Mouse (Mus musculus): ENCODE data around the gene Apoc1. TPM values are rescaled to one million over a fixed set of nuclear protein-coding genes. Genes with fewer than 3 reads are reported as not detected.

The Apoc1 gene
- total and polyA plus RNA-seq, 2 experiments, result 5,801 to 7,765 TPM

GRCm38 (mm10) chr7:19668947-19669721 lies 23.3 kb downstream of the Apoc1 start:
- peaks cover 4% of the 10 kb centered on the region; the same call in 1 of the 2 replicates for H3K36me3 ChIP-seq (ENCODE audit: control insufficient read depth, insufficient read depth, low read length)
- peaks cover 12% of the 10 kb centered on the region for H3K4me1 ChIP-seq (ENCODE audit: control insufficient read depth, insufficient read depth, low read length)
- H3K79me2 ChIP-seq (ENCODE audit: control insufficient read depth, insufficient read depth, low read length), result peaks cover 7% of the 10 kb centered on the region
- peak overlapping the region; percentile 91 for H3K27ac ChIP-seq (replicated peaks; ENCODE audit: insufficient read depth, low read depth, low read length)
- whole genome bisulfite sequencing, result 0% methylated on average over 10 of the region's 10 CpGs
- peak overlapping the region; percentile 48 for H3K9ac ChIP-seq (ENCODE audit: low read depth, low read length)
- H3K27me3 ChIP-seq (ENCODE audit: control insufficient read depth, insufficient read depth, low read length), result no peaks in the 10 kb centered on the region
- H3K4me3 ChIP-seq (ENCODE audit: insufficient read depth, low read depth, low read length), result no peak overlapping the region
- no peak for TF ChIP-seq POLR2A (IDR thresholded peaks at IDR 0.05; ENCODE audit: extremely low read depth, insufficient read depth, low read length)
- TF ChIP-seq CTCF (IDR thresholded peaks at IDR 0.05; ENCODE audit: low read depth, low read length), result peak; percentile 73
- DNase-seq (ENCODE audit: extremely low read depth, low read depth, low spot score), result peak; percentile 95

GRCm38 (mm10) chr7:19667434-19667833 lies 25.0 kb downstream of the Apoc1 start:
- TF ChIP-seq POLR2A (IDR thresholded peaks at IDR 0.05; ENCODE audit: extremely low read depth, insufficient read depth, low read length), result no peak
- TF ChIP-seq CTCF (IDR thresholded peaks at IDR 0.05; ENCODE audit: low read depth, low read length), result no peak
- H3K4me3 ChIP-seq (ENCODE audit: insufficient read depth, low read depth, low read length), result no peak overlapping the region
- WGBS, result 81% methylated on average over 2 of the region's 2 CpGs
- peak overlapping the region; percentile 22; the same call in 1 of the 2 replicates for H3K27ac ChIP-seq (replicated peaks; ENCODE audit: insufficient read depth, low read depth, low read length)
- H3K36me3 ChIP-seq (ENCODE audit: control insufficient read depth, insufficient read depth, low read length), result peaks cover 3% of the 10 kb centered on the region; the same call in 1 of the 2 replicates
- H3K4me1 ChIP-seq (ENCODE audit: control insufficient read depth, insufficient read depth, low read length), result peaks cover 19% of the 10 kb centered on the region
- H3K27me3 ChIP-seq (ENCODE audit: control insufficient read depth, insufficient read depth, low read length), result no peaks in the 10 kb centered on the region
- no peak overlapping the region for H3K9ac ChIP-seq (ENCODE audit: low read depth, low read length)
- DNase-seq (ENCODE audit: extremely low read depth, low read depth, low spot score), result no peak
- H3K79me2 ChIP-seq (ENCODE audit: control insufficient read depth, insufficient read depth, low read length), result peaks cover 21% of the 10 kb centered on the region

GRCm38 (mm10) chr7:19666750-19667149 lies 25.7 kb downstream of the Apoc1 start:
- H3K9ac ChIP-seq (ENCODE audit: low read depth, low read length), result no peak overlapping the region
- DNase-seq (ENCODE audit: extremely low read depth, low read depth, low spot score), result peak; percentile 53
- TF ChIP-seq POLR2A (IDR thresholded peaks at IDR 0.05; ENCODE audit: extremely low read depth, insufficient read depth, low read length) (no peak), CTCF (IDR thresholded peaks at IDR 0.05; ENCODE audit: low read depth, low read length) (peak; percentile 49; the same call in 1 of the 2 replicates)
- H3K4me3 ChIP-seq (ENCODE audit: insufficient read depth, low read depth, low read length), result no peak overlapping the region
- H3K36me3 ChIP-seq (ENCODE audit: control insufficient read depth, insufficient read depth, low read length), result peaks cover 3% of the 10 kb centered on the region; the same call in 1 of the 2 replicates
- H3K27ac ChIP-seq (replicated peaks; ENCODE audit: insufficient read depth, low read depth, low read length), result no peak overlapping the region
- WGBS, result 59% methylated on average over 3 of the region's 3 CpGs
- peaks cover 19% of the 10 kb centered on the region for H3K4me1 ChIP-seq (ENCODE audit: control insufficient read depth, insufficient read depth, low read length)
- H3K79me2 ChIP-seq (ENCODE audit: control insufficient read depth, insufficient read depth, low read length), result peaks cover 27% of the 10 kb centered on the region
- no peaks in the 10 kb centered on the region for H3K27me3 ChIP-seq (ENCODE audit: control insufficient read depth, insufficient read depth, low read length)

GRCm38 (mm10) chr7:19664955-19665841 lies 27.3 kb downstream of the Apoc1 start, which contains the start of gene Clptm1:
Gene Clptm1 (minus strand): TSS chr7:19665033.
- H3K79me2 ChIP-seq (ENCODE audit: control insufficient read depth, insufficient read depth, low read length), result peaks cover 36% of the 10 kb centered on the region
- peaks cover 16% of the 10 kb centered on the region for H3K4me1 ChIP-seq (ENCODE audit: control insufficient read depth, insufficient read depth, low read length)
- TF ChIP-seq POLR2A (IDR thresholded peaks at IDR 0.05; ENCODE audit: extremely low read depth, insufficient read depth, low read length) (peak; percentile 58; the same call in 1 of the 2 replicates), CTCF (IDR thresholded peaks at IDR 0.05; ENCODE audit: low read depth, low read length) (no peak)
- peak within 1 kb of the TSS; percentile 95 for H3K4me3 ChIP-seq (ENCODE audit: insufficient read depth, low read depth, low read length)
- H3K36me3 ChIP-seq (ENCODE audit: control insufficient read depth, insufficient read depth, low read length), result no peaks in the 10 kb centered on the region
- no peaks in the 10 kb centered on the region for H3K27me3 ChIP-seq (ENCODE audit: control insufficient read depth, insufficient read depth, low read length)
- DNase-seq (ENCODE audit: extremely low read depth, low read depth, low spot score), result peak; percentile 93
- H3K9ac ChIP-seq (ENCODE audit: low read depth, low read length), result peak within 1 kb of the TSS; percentile 93
- peak within 1 kb of the TSS; percentile 93 for H3K27ac ChIP-seq (replicated peaks; ENCODE audit: insufficient read depth, low read depth, low read length)
- under 1% methylated on average over 63 of the region's 63 CpGs for WGBS

GRCm38 (mm10) chr7:19664455-19664954 lies 28.0 kb downstream of the Apoc1 start:
- no peak for DNase-seq (ENCODE audit: extremely low read depth, low read depth, low spot score)
- peak overlapping the region; percentile 93 for H3K9ac ChIP-seq (ENCODE audit: low read depth, low read length)
- H3K4me3 ChIP-seq (ENCODE audit: insufficient read depth, low read depth, low read length), result peak overlapping the region; percentile 95
- no peak for TF ChIP-seq POLR2A (IDR thresholded peaks at IDR 0.05; ENCODE audit: extremely low read depth, insufficient read depth, low read length)
- no peak for TF ChIP-seq CTCF (IDR thresholded peaks at IDR 0.05; ENCODE audit: low read depth, low read length)
- H3K36me3 ChIP-seq (ENCODE audit: control insufficient read depth, insufficient read depth, low read length), result no peaks in the 10 kb centered on the region
- H3K27me3 ChIP-seq (ENCODE audit: control insufficient read depth, insufficient read depth, low read length), result no peaks in the 10 kb centered on the region
- peaks cover 40% of the 10 kb centered on the region for H3K79me2 ChIP-seq (ENCODE audit: control insufficient read depth, insufficient read depth, low read length)
- under 1% methylated on average over 37 of the region's 37 CpGs for WGBS
- peaks cover 15% of the 10 kb centered on the region for H3K4me1 ChIP-seq (ENCODE audit: control insufficient read depth, insufficient read depth, low read length)
- peak overlapping the region; percentile 50 for H3K27ac ChIP-seq (replicated peaks; ENCODE audit: insufficient read depth, low read depth, low read length)
